Mouse (Mus musculus) large intestine, adult 2 months (tissue): ENCODE measurements around the gene Rtn4rl1. TPM values are rescaled to one million over a fixed set of nuclear protein-coding genes. Genes with fewer than 3 reads are reported as not detected.
"Not testable (repeated sequence)": the region's sequence is repeated elsewhere in the genome, so short reads cannot be mapped to it uniquely, and the experiment has no call there.

ENCODE experiments used
- DNase-seq: peaks from one replicate; pipeline ENCODE4 v3.0.0-alpha.2; 2012; ENCODE audit warnings: low read depth, low spot score
- WGBS: fragments of 180-500 bp; shearing (Covaris S2); methylation state at CpG from one replicate; pipeline ENCODE4 v1.1.7; 2018; 5-methylcytosine and 5-hydroxymethylcytosine counted together
- polyA plus RNA-seq: library from polyadenylated mRNA; depleted of rRNA; stranded (reverse); fragments of >200 nt; gene quantifications from 2 replicates; pipeline ENCODE4 v1.2.3, GENCODE M21; 2012

Gene Rtn4rl1
- polyA plus RNA-seq, 1 experiment = 4.1 TPM

DNA sequence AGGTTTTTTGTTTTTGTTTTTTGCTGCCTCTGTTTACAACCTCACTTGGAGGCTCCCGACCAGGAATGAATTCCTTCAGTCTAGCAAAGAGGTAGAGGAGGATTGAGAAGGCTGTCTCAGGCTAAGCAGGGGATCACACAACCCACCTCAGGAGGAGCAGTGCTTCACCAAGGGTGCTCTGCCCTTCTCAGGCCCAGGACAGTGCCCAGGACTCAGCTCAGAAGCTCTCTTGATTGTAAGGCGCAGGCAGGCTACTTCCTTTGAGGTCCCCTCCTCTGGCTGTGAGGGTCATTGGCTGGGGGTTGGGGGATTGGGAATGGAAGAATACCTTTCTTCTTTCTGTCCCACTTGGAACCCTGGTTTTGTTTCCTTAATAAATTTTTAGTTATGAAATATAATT lies 29.5 kb upstream of the Rtn4rl1 start:
- WGBS = 68% methylated on average over 2 of the region's 2 CpGs
- DNase-seq = no peak

DNA sequence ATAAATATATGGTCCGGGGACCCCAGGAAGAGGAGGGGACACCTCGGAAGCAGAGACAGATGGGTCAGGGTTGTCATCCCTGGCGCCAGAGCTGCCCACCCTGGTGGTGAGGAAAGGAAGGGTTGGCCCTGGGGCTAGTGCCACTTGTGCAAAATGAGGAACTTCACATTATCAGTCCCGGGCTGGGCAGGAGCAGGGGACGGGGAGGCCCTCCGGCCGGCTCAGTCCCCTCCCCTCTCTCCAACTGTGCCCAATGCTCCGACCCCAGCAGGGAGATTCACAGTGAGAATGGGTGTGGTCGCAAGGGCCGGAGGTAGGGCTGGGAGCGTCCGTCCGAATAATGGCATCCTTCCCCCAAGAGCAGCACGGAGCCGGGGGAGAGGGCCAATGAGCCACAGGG lies 28.8 kb upstream of the Rtn4rl1 start:
- WGBS = 43% methylated on average over 15 of the region's 15 CpGs
- DNase-seq = no peak

DNA sequence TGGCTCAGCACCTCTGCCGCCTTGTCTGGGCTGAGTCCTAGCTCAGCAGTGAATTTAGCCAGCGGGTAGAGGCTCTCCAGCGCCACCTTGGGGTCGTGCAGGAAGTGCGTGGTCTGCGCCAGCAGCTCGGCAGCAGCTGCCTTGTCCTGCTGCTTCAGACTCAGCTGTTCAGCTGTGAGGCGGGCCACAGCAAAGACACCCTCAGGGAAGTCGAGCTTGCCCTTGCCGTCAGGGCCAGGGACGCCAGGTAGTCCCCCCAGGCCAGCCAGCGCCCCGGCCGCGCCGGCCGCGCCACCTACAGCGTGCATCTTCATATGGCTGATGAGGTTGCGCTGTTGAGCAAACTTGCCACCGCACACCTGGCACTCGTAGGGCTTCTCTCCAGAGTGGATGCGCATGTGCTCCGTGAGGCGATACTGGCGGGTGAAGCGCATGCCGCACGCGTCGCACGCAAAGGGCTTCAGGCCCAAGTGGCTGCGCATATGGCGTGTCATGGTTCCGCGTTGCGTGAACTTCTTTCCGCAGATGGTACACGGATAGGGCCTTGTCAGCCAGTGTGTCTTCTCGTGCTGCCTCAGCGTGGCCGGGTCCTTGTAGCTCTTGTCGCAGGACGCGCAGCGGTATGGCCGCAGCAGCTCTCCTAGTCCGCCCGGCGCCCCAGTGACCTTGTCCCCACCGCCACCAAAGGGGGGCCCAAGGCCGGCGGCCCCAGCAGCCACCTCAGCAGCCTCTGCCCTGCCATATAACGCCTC lies 28.0 kb upstream of the Rtn4rl1 start:
- 13% methylated on average over 54 of the region's 54 CpGs for WGBS
- DNase-seq = no peak

DNA sequence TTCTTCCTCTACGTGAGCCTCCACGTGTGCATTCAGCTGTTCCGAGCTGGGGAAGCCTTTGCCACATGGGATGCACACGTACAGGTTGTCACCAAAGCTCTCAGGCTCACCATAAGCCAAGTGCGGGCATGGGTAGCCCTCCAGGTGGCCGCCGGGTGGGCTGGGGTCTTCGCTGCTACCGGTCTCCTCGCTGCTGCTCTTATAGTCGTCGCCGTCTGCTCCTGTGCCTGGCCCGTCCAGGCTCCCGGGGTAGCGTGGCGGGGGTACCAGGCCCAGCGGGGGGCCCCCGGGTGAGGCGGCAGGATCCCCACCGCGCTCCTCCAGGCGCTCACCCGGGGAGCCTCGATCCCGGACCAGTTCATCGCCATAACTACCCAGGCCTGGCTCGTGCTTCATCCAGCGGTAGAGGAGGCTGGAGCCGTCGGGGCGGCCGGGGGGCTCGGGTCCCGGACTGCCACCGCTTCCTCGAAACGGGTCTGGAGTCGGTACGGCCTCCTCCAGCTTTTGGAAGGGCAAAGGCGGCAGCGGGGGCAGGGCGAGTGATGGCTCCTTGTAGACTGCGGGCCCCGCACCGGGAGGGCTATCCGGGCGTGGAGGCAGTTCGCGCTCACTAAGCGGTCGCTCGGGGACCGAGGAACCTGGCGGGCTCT lies 27.3 kb upstream of the Rtn4rl1 start:
- no peak for DNase-seq
- 12% methylated on average over 55 of the region's 55 CpGs for WGBS

DNA sequence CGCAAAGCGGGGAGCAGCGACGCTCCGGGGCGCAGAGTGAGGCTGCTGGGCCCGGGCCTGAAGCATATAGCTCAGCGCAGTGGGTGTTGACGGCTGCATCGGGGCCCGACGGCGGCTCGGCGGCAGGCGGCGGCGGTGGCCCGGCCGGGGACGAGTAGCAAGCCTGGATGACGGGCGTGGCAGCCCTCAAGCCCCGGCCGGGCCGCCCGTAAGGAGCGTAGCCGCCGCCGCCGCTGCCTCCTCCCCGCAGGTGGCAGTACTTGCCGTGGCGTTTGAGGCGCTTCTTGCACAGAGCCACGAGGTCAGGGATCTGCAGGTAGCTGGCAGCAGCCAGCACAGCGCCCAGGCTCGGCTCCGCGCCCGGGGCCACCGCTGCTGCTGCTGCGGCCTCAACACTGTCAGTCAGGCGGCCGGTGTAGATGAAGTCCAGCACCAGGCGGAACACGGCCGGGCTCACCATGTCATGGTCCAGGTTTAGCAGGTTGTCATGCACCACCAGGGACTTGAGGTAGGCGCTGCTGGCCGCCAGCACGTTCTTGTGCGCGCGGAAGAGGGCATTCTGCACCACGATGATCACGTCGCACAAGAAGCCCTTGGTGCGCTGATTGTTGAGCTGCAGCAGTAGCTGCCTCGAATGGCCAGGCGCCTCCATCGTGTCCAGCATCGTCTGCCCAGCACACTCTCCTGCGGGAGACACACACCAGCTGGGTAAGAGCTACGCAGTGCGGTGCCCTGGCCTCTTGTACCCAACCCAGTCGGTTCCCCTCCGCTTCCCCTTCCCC lies 26.5 kb upstream of the Rtn4rl1 start:
- DNase-seq = no peak
- 9% methylated on average over 68 of the region's 68 CpGs for WGBS

DNA sequence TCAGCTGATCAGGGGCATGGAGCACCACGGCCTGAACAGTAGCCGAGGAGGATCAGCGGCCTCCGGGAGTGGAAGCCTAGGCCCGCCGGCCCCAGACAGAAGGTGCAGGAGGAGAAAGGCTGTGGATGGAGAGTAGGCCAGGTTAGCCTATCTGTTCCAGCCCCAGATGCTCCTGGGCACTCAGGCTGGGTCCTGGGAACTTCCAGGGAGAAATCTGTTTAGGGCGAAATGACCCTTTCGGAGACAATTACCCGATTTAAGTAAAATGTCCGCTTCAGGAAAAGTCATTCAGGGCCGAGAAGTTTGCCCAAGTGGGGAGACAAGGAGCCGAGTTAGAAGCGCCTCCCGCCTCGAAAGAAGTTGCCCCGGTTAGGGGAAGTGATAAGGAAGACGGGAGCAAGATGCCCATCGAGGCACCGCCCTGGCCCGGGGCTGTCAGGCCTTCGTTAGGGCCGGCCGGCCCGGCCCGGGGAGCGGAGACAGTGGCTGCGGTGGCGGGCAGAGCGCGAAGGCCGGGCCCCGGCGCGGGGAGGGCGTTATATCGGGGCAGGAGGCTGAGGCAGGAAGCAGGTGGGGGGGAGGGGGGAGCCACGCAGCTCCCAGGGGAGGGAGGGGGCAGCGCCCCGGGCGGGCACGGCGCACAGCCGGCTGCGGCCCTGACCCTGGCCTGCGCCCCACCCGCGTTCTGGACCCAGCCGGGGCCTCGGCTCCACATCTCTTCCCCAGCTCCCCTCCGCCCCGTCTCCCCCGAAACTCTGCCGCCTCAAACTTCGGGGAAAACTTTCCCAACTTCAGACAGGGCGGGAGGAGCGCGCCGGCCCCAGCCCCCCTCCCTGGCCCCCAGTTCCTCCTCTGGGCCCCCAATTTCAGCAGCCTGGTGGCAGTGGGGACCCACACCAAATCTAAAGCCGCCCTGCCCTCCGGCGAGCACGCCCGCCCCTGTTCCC lies 25.7 kb upstream of the Rtn4rl1 start:
- 11% methylated on average over 52 of the region's 63 CpGs for WGBS
- DNase-seq = no peak

DNA sequence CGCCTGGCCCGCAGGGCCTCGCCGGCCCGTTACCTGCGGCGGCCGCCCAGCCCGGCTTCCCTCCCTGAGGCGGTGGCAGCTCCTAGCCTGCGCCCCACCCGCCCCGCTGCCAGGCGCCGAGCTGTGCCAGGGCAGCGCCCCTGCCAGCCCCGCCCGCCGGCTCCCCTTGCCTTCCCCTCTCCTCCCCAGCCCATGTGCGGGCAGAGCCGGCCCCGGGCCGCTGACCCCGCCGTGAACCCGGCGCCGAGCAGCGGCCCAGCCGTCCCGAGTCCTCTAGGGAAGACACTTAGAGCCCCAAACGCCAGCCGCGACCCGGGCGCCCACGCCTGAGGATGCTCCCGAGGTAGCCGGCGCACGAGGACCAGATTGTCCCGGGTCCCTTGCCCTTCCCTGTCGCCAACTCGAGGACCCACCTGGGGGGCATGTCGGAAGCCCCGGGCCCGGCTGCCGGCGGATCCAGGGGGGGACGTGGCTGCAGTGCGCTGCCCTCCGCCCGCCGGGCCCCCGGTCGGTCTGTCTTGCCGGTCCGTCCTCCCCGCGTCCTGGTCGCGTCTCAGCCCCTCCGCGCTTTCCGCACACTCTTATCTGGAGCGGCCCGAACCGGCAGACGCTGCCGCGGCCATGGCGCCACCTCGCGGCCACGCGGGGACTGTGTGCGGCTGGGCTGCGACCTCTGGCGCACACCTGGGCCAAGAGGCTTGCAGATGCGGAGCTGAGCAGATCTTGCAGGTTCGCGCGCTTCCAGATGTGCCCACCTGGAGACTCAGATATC lies 24.8 kb upstream of the Rtn4rl1 start:
- no peak for DNase-seq
- WGBS = under 1% methylated on average over 81 of the region's 83 CpGs

DNA sequence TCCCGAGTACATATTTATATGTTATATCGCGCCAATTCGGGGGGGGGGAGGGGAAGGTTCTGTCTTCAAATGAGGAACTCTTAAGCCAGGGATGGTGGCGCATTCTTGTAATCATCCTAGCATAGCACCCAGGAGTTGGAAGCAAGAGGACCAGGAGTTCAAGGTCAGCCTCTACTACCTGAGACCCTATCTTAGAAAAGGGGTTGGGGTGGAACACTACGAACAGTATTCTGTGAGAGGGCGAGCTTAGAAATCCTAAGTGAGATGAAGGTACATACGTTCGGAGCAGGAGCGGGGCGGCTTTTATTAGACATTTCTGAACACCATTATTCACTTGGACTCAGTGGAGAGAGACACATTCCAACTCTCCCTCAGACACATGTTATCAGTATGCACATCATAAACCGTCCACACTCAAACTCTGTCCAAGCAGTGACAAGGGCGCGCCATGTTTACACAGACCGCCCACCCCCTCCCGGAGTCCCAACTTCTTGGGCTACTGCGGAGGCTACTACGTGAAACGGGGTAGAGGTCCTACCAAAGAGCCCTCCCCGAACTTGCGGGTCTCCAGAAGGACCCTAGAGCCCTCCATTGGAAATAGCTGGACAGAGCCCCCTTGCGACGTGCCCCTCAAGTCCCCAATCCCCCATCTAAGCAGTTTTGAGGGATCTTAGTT lies 24.0 kb upstream of the Rtn4rl1 start, which contains the start of gene Hic1:
TSS of gene Hic1 (minus strand) at position 115 of the 676 bp plus-strand sequence.
- DNase-seq = no peak
- 4% methylated on average over 23 of the region's 23 CpGs for WGBS

DNA sequence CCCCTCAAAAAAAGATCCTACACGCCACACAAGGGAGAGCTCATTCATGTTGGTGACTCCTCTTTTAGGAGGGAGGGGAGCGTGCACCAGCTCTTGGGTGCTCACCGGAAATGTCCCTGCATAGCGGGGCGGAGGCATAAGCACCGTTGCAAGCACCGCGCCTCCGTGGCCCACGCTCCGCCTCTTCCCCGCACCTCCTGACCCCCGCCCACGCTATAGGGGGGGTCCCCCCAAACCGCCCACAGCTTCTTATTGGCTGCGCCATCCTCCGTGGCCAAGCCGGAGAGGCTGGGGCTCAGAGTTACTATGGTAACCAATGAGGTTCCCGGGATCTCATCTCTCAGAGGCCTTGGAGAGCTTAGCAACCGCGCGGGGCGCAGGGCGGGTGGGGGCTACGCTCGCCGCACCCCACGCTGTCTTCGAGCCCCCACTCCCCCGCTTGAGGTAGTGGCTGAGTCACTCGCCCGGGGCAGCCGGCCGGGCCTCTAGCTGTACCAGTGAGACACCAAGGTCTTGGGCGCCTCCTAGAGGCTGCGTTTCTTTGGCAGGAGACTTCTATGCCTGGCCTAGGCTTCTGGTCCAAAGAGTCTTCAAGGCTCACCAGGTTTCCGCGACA lies 23.3 kb upstream of the Rtn4rl1 start:
- DNase-seq = peak; percentile 90
- 1% methylated on average over 38 of the region's 38 CpGs for WGBS

DNA sequence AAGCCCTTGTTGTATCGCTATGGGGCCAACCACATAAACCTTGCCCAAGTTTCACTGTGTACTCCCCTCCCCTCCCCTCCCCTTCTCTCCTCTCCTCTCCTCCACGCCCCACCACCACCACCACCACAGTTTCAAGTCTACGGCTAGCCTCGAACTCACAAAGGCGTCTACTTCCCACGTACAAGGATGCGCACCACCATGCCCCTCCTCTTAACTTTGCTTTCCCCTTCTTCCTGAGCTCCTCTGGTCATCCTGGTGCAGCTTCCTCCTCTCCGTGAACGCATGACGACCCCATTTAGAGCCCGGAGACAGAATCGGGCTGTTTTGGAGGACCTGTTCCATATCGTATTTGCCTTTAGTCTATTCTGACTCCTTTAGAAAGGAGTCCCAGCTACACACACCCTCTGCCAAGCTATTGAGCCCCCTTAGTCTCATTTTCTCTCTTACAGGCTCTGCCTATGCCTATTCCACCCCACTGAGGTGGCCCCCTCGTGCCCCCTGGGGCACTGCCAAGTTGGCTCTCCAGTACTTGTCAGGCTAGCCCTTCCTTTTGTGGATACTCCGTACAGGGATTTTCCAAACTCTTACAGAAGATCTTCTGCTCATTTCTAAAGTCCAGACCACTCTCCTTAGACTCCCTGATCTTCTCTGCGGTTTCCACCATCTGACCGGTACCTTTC lies 22.3 kb upstream of the Rtn4rl1 start:
- no peak for DNase-seq
- WGBS = 26% methylated on average over 17 of the region's 17 CpGs

DNA sequence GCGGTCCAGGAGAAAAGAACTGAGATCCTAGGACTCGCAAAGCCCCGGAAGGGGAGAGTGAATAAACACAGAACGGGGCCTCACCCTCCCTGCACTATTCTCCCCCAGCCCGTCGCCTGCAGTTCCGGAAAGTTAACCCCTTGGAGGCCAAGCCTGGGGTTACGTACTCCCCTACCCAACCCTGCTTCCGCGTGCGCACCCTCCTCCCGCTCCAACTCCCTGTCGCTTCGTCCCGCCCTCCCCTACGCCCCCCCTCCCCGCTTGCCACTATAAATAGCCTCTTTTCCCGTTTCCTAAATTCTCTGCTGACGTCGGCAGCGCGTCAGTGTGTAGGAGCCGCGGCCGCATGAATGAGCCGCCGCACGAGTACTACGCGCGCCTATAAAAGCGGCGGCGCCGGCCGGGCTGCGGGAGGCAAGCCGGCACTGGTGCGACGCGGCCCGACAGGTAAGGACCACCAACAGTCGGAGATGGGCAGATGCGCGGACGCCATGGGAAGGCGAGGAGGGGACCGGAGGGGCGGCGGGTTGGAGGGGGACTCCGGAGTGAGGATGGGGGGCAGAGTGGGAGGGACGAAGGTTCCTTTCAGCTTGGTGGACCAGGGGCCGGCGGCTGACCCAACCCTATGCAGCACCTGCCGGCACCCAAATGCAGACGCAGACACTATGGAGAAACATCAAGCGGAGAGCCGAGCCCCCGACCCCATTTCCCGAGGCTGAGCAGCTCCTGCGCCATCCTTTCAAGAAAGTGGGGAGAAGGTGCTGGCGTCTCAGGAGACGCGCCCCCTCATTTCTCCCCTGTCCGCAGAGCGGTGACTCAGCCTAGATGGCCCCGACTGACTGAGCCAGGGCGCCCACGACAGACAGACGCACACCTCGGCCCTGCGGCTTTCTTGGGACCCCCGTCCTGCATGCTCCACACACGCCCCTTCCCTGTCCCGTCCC lies 21.2 kb upstream of the Rtn4rl1 start:
- under 1% methylated on average over 75 of the region's 75 CpGs for WGBS
- no peak for DNase-seq

DNA sequence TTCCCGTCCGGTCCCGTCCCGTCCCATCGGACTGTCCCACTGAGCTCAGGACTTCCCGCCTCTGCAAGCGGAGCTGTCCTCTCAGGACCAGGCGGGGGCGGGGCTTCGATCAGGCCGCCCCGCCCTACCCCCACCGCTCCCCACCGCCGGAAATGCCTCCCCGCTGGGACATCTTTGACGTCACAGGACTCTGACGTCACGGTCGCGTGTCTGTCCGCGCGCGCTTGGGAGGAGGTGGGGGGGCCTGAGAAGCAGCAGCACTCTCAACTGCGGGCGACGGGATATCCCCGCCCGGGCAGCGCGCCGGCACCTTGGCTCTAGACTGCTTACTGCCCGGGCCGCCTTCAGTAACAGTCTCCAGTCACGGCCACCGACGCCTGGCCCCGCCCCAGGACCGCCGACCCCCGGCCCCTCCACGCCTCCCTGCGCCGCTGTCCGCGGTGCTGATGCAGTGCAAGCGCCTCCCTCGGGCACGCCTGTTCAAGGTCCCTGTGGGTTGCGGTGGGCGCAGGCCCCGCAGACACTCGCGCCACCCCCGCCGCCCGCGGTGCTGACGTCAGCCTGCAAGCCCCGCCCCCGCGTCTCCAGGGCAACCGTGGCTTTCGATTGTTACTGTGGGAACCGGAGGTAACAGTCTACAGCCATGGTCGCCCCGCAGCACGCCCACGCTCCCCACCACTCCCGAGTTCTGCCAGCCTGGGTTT lies 20.3 kb upstream of the Rtn4rl1 start:
- WGBS = under 1% methylated on average over 71 of the region's 71 CpGs
- no peak for DNase-seq

DNA sequence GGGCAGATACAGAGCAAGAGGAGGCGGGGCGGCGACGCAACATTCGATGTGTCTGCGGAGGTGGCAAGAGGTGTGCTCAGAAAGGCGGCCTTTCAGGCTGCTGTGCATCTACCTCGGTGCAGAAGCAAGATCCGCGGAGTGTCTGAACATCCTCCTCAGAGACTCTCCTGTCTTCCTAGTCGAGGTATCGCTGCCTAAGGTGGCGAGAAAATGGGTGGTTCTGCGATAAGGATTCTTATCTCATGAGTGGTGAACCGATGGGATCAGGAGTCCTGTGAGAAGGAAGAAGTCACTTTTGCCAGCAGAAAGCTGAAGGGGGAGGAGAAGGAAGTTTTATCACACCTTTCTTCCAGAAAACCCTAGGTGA lies 19.8 kb upstream of the Rtn4rl1 start:
- 2% methylated on average over 15 of the region's 15 CpGs for WGBS

DNA sequence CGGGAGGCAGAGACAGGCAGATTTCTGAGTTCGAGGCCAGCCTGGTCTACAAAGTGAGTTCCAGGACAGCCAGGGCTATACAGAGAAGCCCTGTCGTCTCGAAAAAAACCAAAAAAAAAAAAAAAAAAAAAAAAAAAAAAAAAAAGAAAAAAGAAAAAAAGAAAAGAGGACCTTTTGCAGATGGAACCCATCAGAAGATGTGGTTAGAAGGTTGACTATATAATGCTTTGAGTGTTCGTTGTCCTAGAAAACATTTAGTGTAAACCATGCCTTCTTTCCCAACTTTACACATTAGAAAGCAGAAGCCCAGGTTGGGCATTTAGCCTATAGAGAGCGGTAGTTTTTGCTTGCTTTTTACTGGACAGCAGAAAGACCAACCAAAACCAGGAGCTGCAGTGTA lies 19.0 kb upstream of the Rtn4rl1 start:
- DNase-seq = not testable (repeated sequence)
- 67% methylated on average over 6 of the region's 6 CpGs for WGBS

More for the DNA sequence above, 19.8 kb upstream of the Rtn4rl1 start:
- no peak for DNase-seq

DNA sequence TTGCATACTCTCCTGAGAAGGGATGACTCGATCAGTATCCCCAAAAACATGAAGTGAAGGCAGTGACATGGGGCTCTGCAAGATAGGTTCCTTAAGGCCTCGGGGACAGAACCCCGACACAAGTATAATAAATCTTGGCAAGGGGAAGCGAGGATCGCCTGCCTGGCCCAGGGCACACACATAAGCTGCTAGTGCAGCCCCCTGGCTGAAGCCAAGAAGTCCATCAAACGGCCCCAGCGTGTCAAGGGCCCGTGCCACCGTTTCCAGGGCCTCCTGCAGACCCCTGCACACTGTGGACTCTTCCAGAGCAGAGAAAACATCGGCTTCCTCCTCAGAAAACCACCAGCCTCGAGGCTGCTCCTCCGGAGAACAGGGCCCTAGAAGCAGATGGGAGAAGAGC lies 15.6 kb upstream of the Rtn4rl1 start:
- DNase-seq = no peak
- WGBS = 42% methylated on average over 12 of the region's 12 CpGs
